Mouse (Mus musculus): ENCODE measurements around the gene Dpyd. TPM values are rescaled to one million over a fixed set of nuclear protein-coding genes. Genes with fewer than 3 reads are reported as not detected.

Gene Dpyd
- polyA plus RNA-seq, 1 experiment from 2014 or later, result 37.3 TPM

- Histone ChIP-seq H3K27me3 (replicated peaks; ENCODE audit: control insufficient read depth, insufficient read depth, low read length) (no peaks in the 10 kb centered on the region), H3K4me3 (ENCODE audit: low read length) (no peak overlapping the region), H3K36me3 (ENCODE audit: control insufficient read depth, insufficient read depth, low read length) (no peaks in the 10 kb centered on the region), H3K4me2 (ENCODE audit: low read depth, low read length) (no peak overlapping the region), H3K9me3 (ENCODE audit: control insufficient read depth, low read length) (no peaks in the 10 kb centered on the region), H3K4me1 (ENCODE audit: control insufficient read depth, insufficient read depth, low read length) (no peaks in the 10 kb centered on the region), H3K9ac (ENCODE audit: low read depth, low read length) (no peak overlapping the region), H3K27ac (ENCODE audit: low read length) (no peak overlapping the region)
- no peak for ATAC-seq
- WGBS, result 61% methylated on average over 5 of the region's 5 CpGs
Measured at GRCm38 (mm10) chr3:118663987-118664692, 102.2 kb downstream of the Dpyd start.

GRCm38 (mm10) chr3:118674121-118674745 lies 112.3 kb downstream of the Dpyd start:
- H3K4me1 ChIP-seq (ENCODE audit: control insufficient read depth, insufficient read depth, low read length), result no peaks in the 10 kb centered on the region
- H3K27ac ChIP-seq (ENCODE audit: low read length), result no peak overlapping the region
- no peak overlapping the region for H3K9ac ChIP-seq (ENCODE audit: low read depth, low read length)
- no peak for ATAC-seq
- 62% methylated on average over 10 of the region's 10 CpGs for WGBS
- no peak overlapping the region for H3K4me2 ChIP-seq (ENCODE audit: low read depth, low read length)
- no peaks in the 10 kb centered on the region for H3K27me3 ChIP-seq (replicated peaks; ENCODE audit: control insufficient read depth, insufficient read depth, low read length)
- no peaks in the 10 kb centered on the region for H3K9me3 ChIP-seq (ENCODE audit: control insufficient read depth, low read length)
- no peaks in the 10 kb centered on the region for H3K36me3 ChIP-seq (ENCODE audit: control insufficient read depth, insufficient read depth, low read length)
- H3K4me3 ChIP-seq (ENCODE audit: low read length), result no peak overlapping the region

- Histone ChIP-seq H3K4me1 (ENCODE audit: control insufficient read depth, insufficient read depth, low read length) (no peaks in the 10 kb centered on the region), H3K9ac (ENCODE audit: low read depth, low read length) (no peak overlapping the region), H3K27me3 (replicated peaks; ENCODE audit: control insufficient read depth, insufficient read depth, low read length) (no peaks in the 10 kb centered on the region), H3K36me3 (ENCODE audit: control insufficient read depth, insufficient read depth, low read length) (no peaks in the 10 kb centered on the region), H3K9me3 (ENCODE audit: control insufficient read depth, low read length) (no peaks in the 10 kb centered on the region), H3K27ac (ENCODE audit: low read length) (no peak overlapping the region), H3K4me2 (ENCODE audit: low read depth, low read length) (no peak overlapping the region), H3K4me3 (ENCODE audit: low read length) (no peak overlapping the region)
- WGBS, result 40% methylated on average over 1 of the region's 1 CpGs
- no peak for ATAC-seq
Measured at GRCm38 (mm10) chr3:118675441-118675840, 113.5 kb downstream of the Dpyd start.

DNA sequence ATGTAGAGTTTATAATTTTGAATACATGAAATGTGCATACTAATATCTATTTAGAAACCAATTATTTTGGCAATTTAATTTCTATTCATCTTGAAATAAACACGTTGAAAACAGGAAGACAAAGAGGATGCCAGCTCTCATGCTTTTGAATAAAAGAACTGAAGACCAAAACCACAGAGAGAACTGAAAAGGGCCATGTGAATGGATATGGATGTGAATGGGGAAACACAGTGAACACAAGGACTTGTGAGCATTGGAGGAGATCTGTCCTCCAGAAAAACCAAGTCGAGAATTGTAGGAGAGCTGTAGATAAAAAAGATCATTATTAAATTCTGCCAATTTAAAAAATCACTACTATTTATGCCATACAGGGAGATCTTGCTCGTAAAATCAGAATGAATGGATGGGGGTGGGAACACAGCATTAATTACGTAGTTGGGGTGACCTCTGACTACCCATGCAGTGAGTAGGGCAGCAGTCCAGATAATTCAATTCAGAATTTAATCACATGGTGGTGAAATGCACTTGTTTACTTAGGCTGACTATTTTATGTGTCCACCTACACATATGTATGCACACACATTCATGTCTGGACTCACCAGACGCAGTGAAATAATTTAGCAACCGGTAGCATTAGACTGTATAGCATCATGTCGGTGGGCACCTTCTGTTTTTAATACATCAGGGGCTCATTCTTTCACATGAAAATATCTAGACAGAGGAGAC lies 114.3 kb downstream of the Dpyd start:
- H3K4me2 ChIP-seq (ENCODE audit: low read depth, low read length), result no peak overlapping the region
- no peaks in the 10 kb centered on the region for H3K9me3 ChIP-seq (ENCODE audit: control insufficient read depth, low read length)
- no peaks in the 10 kb centered on the region for H3K27me3 ChIP-seq (replicated peaks; ENCODE audit: control insufficient read depth, insufficient read depth, low read length)
- H3K27ac ChIP-seq (ENCODE audit: low read length), result no peak overlapping the region
- no peak overlapping the region for H3K9ac ChIP-seq (ENCODE audit: low read depth, low read length)
- WGBS, result 71% methylated on average over 7 of the region's 7 CpGs
- H3K4me3 ChIP-seq (ENCODE audit: low read length), result no peak overlapping the region
- no peaks in the 10 kb centered on the region for H3K36me3 ChIP-seq (ENCODE audit: control insufficient read depth, insufficient read depth, low read length)
- no peak for ATAC-seq
- no peaks in the 10 kb centered on the region for H3K4me1 ChIP-seq (ENCODE audit: control insufficient read depth, insufficient read depth, low read length)

DNA sequence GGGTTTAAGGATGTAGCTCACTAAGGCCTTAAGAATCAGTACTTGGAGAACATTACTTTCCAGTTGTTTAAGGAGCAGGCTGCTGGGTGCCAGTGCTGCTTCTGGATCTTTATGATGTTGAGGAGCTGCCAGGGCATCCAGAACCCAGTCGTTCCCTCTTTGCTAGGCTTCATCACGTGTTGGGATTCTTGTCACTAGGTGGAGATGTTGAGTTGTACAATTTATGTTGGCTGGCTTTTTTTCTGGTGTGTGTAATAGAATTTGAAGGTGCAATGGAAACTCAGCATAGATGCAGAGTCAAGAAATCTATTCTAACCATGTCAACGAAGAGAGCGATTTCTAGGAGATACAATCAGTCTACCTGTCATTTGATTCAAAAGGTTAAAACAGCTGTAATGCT lies 118.9 kb downstream of the Dpyd start:
- H3K9me3 ChIP-seq (ENCODE audit: control insufficient read depth, low read length), result no peaks in the 10 kb centered on the region
- H3K4me2 ChIP-seq (ENCODE audit: low read depth, low read length), result no peak overlapping the region
- no peaks in the 10 kb centered on the region for H3K4me1 ChIP-seq (ENCODE audit: control insufficient read depth, insufficient read depth, low read length)
- no peak overlapping the region for H3K9ac ChIP-seq (ENCODE audit: low read depth, low read length)
- no peaks in the 10 kb centered on the region for H3K36me3 ChIP-seq (ENCODE audit: control insufficient read depth, insufficient read depth, low read length)
- no peak for ATAC-seq
- no peak overlapping the region for H3K4me3 ChIP-seq (ENCODE audit: low read length)
- no peak overlapping the region for H3K27ac ChIP-seq (ENCODE audit: low read length)
- no peaks in the 10 kb centered on the region for H3K27me3 ChIP-seq (replicated peaks; ENCODE audit: control insufficient read depth, insufficient read depth, low read length)
- 49% methylated on average over 4 of the region's 4 CpGs for WGBS

- no peak for ATAC-seq
- no peak overlapping the region for H3K4me3 ChIP-seq (ENCODE audit: low read length)
- H3K27me3 ChIP-seq (replicated peaks; ENCODE audit: control insufficient read depth, insufficient read depth, low read length), result no peaks in the 10 kb centered on the region
- H3K36me3 ChIP-seq (ENCODE audit: control insufficient read depth, insufficient read depth, low read length), result no peaks in the 10 kb centered on the region
- H3K27ac ChIP-seq (ENCODE audit: low read length), result no peak overlapping the region
- H3K9ac ChIP-seq (ENCODE audit: low read depth, low read length), result no peak overlapping the region
- H3K4me1 ChIP-seq (ENCODE audit: control insufficient read depth, insufficient read depth, low read length), result no peaks in the 10 kb centered on the region
- no peaks in the 10 kb centered on the region for H3K9me3 ChIP-seq (ENCODE audit: control insufficient read depth, low read length)
- H3K4me2 ChIP-seq (ENCODE audit: low read depth, low read length), result no peak overlapping the region
- 73% methylated on average over 3 of the region's 3 CpGs for WGBS
Measured at GRCm38 (mm10) chr3:118750269-118750668, 188.3 kb downstream of the Dpyd start.

DNA sequence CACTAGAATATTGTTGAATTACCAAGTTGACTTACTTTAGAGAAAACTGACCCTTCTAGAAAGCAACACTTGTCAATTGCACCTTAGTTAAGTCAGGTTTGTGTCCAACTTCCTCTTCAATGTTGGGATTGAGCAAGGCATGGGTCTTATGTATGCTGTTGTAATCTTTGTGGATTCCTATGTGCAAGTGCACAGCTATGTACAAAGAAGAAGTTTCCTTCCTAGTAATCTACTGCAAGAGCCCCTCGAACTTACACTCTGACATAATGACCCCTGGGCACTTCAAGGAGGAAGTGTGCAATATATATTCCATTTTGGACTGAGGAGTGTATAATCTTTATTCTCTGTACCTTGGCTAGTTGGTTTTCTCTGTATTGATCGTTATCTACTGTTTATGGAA lies 191.7 kb downstream of the Dpyd start:
- H3K36me3 ChIP-seq (ENCODE audit: control insufficient read depth, insufficient read depth, low read length), result no peaks in the 10 kb centered on the region
- no peaks in the 10 kb centered on the region for H3K27me3 ChIP-seq (replicated peaks; ENCODE audit: control insufficient read depth, insufficient read depth, low read length)
- no peak overlapping the region for H3K4me2 ChIP-seq (ENCODE audit: low read depth, low read length)
- H3K9ac ChIP-seq (ENCODE audit: low read depth, low read length), result no peak overlapping the region
- WGBS, result 85% methylated on average over 2 of the region's 2 CpGs
- H3K4me3 ChIP-seq (ENCODE audit: low read length), result no peak overlapping the region
- H3K4me1 ChIP-seq (ENCODE audit: control insufficient read depth, insufficient read depth, low read length), result no peaks in the 10 kb centered on the region
- no peaks in the 10 kb centered on the region for H3K9me3 ChIP-seq (ENCODE audit: control insufficient read depth, low read length)
- H3K27ac ChIP-seq (ENCODE audit: low read length), result no peak overlapping the region
- ATAC-seq, result no peak

DNA sequence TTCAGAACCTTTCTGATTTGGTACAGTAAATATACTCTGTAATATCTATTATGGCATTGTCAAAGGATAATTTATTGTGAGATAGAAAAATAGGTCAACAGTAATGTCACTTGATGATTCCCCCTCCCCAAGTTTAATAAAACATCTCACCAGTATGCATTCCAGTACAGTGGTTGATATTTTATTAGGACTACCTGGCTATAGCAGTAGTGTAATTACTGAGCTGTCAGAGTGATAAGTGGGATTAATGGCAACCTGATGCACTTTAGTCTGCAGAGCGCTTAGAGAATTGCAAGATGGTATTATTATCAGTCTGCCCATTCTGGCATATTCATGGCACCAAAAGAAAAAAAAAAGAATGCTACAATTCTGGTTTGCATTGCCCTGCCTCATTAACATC lies 194.2 kb downstream of the Dpyd start:
- Histone ChIP-seq H3K9ac (ENCODE audit: low read depth, low read length) (no peak overlapping the region), H3K36me3 (ENCODE audit: control insufficient read depth, insufficient read depth, low read length) (no peaks in the 10 kb centered on the region), H3K27me3 (replicated peaks; ENCODE audit: control insufficient read depth, insufficient read depth, low read length) (no peaks in the 10 kb centered on the region), H3K27ac (ENCODE audit: low read length) (no peak overlapping the region), H3K4me3 (ENCODE audit: low read length) (no peak overlapping the region), H3K4me1 (ENCODE audit: control insufficient read depth, insufficient read depth, low read length) (no peaks in the 10 kb centered on the region), H3K4me2 (ENCODE audit: low read depth, low read length) (no peak overlapping the region), H3K9me3 (ENCODE audit: control insufficient read depth, low read length) (no peaks in the 10 kb centered on the region)
- no peak for ATAC-seq
- 62% methylated on average over 1 of the region's 1 CpGs for WGBS

- no peak overlapping the region for H3K4me3 ChIP-seq (ENCODE audit: low read length)
- no peak overlapping the region for H3K4me2 ChIP-seq (ENCODE audit: low read depth, low read length)
- ATAC-seq, result no peak
- 72% methylated on average over 1 of the region's 1 CpGs for WGBS
- no peaks in the 10 kb centered on the region for H3K27me3 ChIP-seq (replicated peaks; ENCODE audit: control insufficient read depth, insufficient read depth, low read length)
- no peak overlapping the region for H3K9ac ChIP-seq (ENCODE audit: low read depth, low read length)
- no peaks in the 10 kb centered on the region for H3K36me3 ChIP-seq (ENCODE audit: control insufficient read depth, insufficient read depth, low read length)
- no peaks in the 10 kb centered on the region for H3K9me3 ChIP-seq (ENCODE audit: control insufficient read depth, low read length)
- no peaks in the 10 kb centered on the region for H3K4me1 ChIP-seq (ENCODE audit: control insufficient read depth, insufficient read depth, low read length)
- H3K27ac ChIP-seq (ENCODE audit: low read length), result no peak overlapping the region
Measured at GRCm38 (mm10) chr3:118812885-118813284, 251.0 kb downstream of the Dpyd start.
